10 mouse cellular contexts compared by ENCODE assay signal in the genomic region with DNA sequence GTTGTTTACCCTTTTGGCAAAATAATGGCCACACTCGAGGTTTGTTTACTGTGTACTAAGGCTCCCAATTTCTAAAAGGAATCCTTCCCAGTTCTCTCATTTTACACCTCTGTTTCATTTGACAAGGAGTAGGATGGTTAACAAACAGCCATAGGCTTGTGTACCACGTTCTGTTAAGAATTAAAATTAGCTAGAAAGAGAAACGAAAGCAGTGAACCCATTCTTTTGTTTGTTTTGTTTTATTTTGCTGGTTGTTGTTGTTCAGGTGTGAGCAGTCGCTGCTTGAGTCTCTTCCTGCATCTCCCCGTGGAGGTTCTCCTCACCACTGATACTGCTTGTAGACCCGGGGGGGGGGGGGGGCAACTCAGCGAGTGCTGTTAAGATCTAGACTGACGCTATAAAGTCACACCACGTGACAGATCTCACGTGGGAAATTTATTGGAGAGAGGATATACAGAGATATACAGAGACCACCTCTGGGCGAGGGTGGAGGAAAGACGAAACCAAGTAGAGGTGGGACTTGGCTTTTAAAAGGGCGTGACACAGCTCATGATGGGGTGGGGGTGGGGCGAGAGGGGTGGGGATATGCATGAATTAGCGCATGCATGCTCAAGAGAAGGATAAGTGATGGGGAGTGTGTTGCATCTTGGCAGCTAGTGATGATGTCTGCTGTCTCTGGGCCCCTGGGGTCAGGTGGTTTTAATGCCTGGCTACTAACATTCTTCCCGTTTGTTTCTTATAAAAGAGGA. TPM values are rescaled to one million over a fixed set of nuclear protein-coding genes. Genes with fewer than 3 reads are reported as not detected.
DNase-seq lines count a peak whose midpoint lies in the region; ATAC-seq and TF ChIP-seq lines count a peak whose summit lies in the region.
"Had no signal": no experiment of that assay in that cellular context is flagged by ENCODE, and none has a peak within 500 bp of the region (broad histone marks: within the 10 kb centered on the region; RNA-seq: fewer than 3 reads in every experiment).

No protein-coding gene starts in this region.

- ATAC-seq in neural tube, embryonic 14.5 days (ENCODE audit: low read depth) = peak; percentile 75

- 8% methylated on average over 16 of the region's 16 CpGs for WGBS in limb, embryonic 10.5 days
- 10% methylated on average over 16 of the region's 16 CpGs for WGBS in neural tube, embryonic 14.5 days

- peaks cover 57% of the 10 kb centered on the region for H3K27me3 ChIP-seq in limb, embryonic 10.5 days (ENCODE audit: low read depth, poor library complexity, severe bottlenecking)
- H3K27me3 ChIP-seq in neural tube, embryonic 14.5 days (ENCODE audit: control insufficient read depth, insufficient read depth, low read length) = no peaks in the 10 kb centered on the region

- H3K4me1 ChIP-seq in embryonic fibroblast, embryonic 13.5 days (ENCODE audit: control insufficient read depth, insufficient read depth, low read length) = 0 out of 2 replicates have a peak, but pooled peaks cover 2% of the 10 kb centered on the region
- peaks cover 8% of the 10 kb centered on the region for H3K4me1 ChIP-seq in limb, embryonic 10.5 days
- H3K4me1 ChIP-seq in neural tube, embryonic 14.5 days (ENCODE audit: control insufficient read depth, insufficient read depth, low read length) = 0 out of 2 replicates have a peak, but pooled peaks cover 9% of the 10 kb centered on the region

- no peaks in the 10 kb centered on the region for H3K36me3 ChIP-seq in limb, embryonic 10.5 days
- no peaks in the 10 kb centered on the region for H3K36me3 ChIP-seq in neural tube, embryonic 14.5 days (ENCODE audit: control insufficient read depth, insufficient read depth, low read length)

- DNase-seq in layer of hippocampus, adult 2 months (ENCODE audit: low spot score in 2 of 2) = no peak
- DNase-seq in layer of hippocampus, adult 11-12 months (ENCODE audit: low spot score) = no peak
- no peak for DNase-seq in limb, embryonic 10.5 days (ENCODE audit: low spot score)
- DNase-seq in thymus, postnatal 0 days (ENCODE audit: low spot score) = no peak
- DNase-seq in adrenal gland, adult (ENCODE audit: inconsistent age in 2 of 2, low spot score in 1 of 2) = no peak
- no peak for DNase-seq in right cerebral cortex, postnatal 14 days
- DNase-seq: cerebellum, adult 11 months; kidney, postnatal 25 days had no signal

- no peak overlapping the region for H3K9ac ChIP-seq in neural tube, embryonic 14.5 days (replicated peaks; ENCODE audit: low read depth, low read length)

- no peak for TF ChIP-seq POLR2A in embryonic fibroblast, embryonic 13.5 days (IDR thresholded peaks at IDR 0.05; ENCODE audit: low read depth, low read length)

- H3K4me2 ChIP-seq in neural tube, embryonic 14.5 days (ENCODE audit: low read depth, low read length) = peak overlapping the region; percentile 53

- no peaks in the 10 kb centered on the region for H3K9me3 ChIP-seq in limb, embryonic 10.5 days (replicated peaks)
- H3K9me3 ChIP-seq in neural tube, embryonic 14.5 days (ENCODE audit: control insufficient read depth, low read length) = no peaks in the 10 kb centered on the region

- peak overlapping the region; percentile 77 for H3K27ac ChIP-seq in layer of hippocampus, adult 2 months
- H3K27ac ChIP-seq in embryonic fibroblast, embryonic 13.5 days (ENCODE audit: insufficient read depth, low read length) = no peak overlapping the region
- H3K27ac ChIP-seq in limb, embryonic 10.5 days = no peak overlapping the region
- H3K27ac ChIP-seq in neural tube, embryonic 14.5 days (ENCODE audit: low read depth, low read length) = no peak overlapping the region; the same call in 1 of the 2 replicates

- peak overlapping the region; percentile 41 for H3K4me3 ChIP-seq in layer of hippocampus, adult 2 months
- H3K4me3 ChIP-seq in embryonic fibroblast, embryonic 13.5 days (ENCODE audit: insufficient read depth, low read length) = peak overlapping the region; percentile 29; the same call in 1 of the 2 replicates
- peak overlapping the region; percentile 41 for H3K4me3 ChIP-seq in limb, embryonic 10.5 days
- peak overlapping the region; percentile 22; the same call in 1 of the 2 replicates for H3K4me3 ChIP-seq in neural tube, embryonic 14.5 days (ENCODE audit: low read depth, low read length)

- no peak for TF ChIP-seq CTCF in layer of hippocampus, adult 2 months (conservative IDR thresholded peaks at IDR 0.05)
- no peak for TF ChIP-seq CTCF in embryonic fibroblast, embryonic 13.5 days (IDR thresholded peaks at IDR 0.05; ENCODE audit: borderline replicate concordance, insufficient read depth, low read length)

RNA-seq across cellular contexts. Expression of a gene that starts 41.3 kb away (rescaled TPM):
- not detected for total RNA-seq in layer of hippocampus, adult 2 months (2021)
- polyA plus RNA-seq in embryonic fibroblast, embryonic 13.5 days (2011; ENCODE audit: insufficient read length, low read depth, missing spikeins) = 0.76 TPM in 1 of 2 replicates, not detected in the other
- polyA plus RNA-seq in limb, embryonic 10.5 days (2016; fragmentation: Nextera tagmentation; extraction: Ambion mirVana) = 0.23 TPM in 1 of 2 replicates, not detected in the other
- 0.33 TPM in 1 of 2 replicates, not detected in the other for polyA plus RNA-seq in neural tube, embryonic 14.5 days (2014; fragmentation: Nextera tagmentation; extraction: Ambion mirVana)
- 0.13 TPM in 1 of 2 replicates, not detected in the other for polyA plus RNA-seq in thymus, postnatal 0 days (2015; fragmentation: Nextera tagmentation; extraction: Ambion mirVana)
